Mouse (Mus musculus): Measurements from ENCODE around the gene Ap3b2. TPM values are rescaled to one million over a fixed set of nuclear protein-coding genes. Genes with fewer than 3 reads are reported as not detected.

Gene Ap3b2
- 0.40 and 1.1 TPM in 2 replicates for polyA plus RNA-seq (2014; fragmentation: Nextera tagmentation; extraction: Ambion mirVana)

DNA sequence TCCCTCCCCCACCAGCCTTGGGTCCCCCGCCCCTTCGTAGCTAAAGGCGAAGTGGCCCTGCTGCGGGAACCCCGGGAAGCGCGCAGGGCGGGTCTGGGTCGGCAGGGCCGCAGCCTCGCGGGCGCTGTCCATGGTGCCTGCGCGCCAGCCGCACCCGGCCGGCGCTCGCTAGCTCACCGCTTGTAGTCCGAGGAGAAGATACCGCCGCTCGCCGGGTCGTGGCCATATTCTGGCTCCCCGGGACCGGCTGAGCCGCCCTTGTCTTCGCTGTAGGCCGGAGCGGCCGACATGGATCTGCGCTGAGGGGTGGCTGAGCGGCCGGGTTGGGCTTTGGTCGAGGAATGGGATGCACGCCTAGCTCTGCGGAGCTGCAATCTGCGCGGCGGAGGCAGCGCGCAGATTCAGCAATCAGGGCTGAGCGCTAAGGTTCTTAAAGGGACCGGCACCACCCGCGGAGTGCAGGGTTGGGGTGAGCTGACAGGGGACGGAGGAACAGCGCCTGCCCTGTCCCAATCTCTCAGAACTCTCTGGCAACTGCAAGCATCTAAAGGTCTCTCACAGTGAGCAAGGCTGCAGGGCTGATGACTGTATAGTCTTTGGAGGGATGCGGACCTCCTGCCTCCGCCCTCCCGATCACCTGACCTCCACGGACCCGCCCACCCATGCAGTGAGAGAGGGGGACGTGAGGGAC is at the start of gene Ap3b2:
TSS of gene Ap3b2 (minus strand) at position 595 of the 691 bp plus-strand sequence.
- ATAC-seq (replicated peaks; ENCODE audit: low FRiP score): peak; percentile 29; the same call in 1 of the 2 replicates
- peak within 1 kb of the TSS; percentile 55 for H3K4me3 ChIP-seq (ENCODE audit: low read depth, low read length)
- WGBS: under 1% methylated on average over 57 of the region's 57 CpGs

GRCm38 (mm10) chr7:81542934-81543333 is 49.2 kb upstream of the Ap3b2 start:
- no peak overlapping the region for H3K4me2 ChIP-seq
- H3K27me3 ChIP-seq (replicated peaks; ENCODE audit: control insufficient read depth, insufficient read depth, low read length): no peaks in the 10 kb centered on the region; the same call in 1 of the 2 replicates
- H3K9me3 ChIP-seq (ENCODE audit: control insufficient read depth, low read length): no peaks in the 10 kb centered on the region
- no peaks in the 10 kb centered on the region for H3K36me3 ChIP-seq (ENCODE audit: control insufficient read depth, insufficient read depth, low read length)
- ATAC-seq (replicated peaks; ENCODE audit: low FRiP score) (no peak), DNase-seq (ENCODE audit: low spot score) (no peak)
- H3K4me1 ChIP-seq (replicated peaks; ENCODE audit: control insufficient read depth, insufficient read depth, low read length): no peaks in the 10 kb centered on the region
- H3K27ac ChIP-seq (ENCODE audit: low read depth, low read length): no peak overlapping the region
- no peak overlapping the region for H3K4me3 ChIP-seq (ENCODE audit: low read depth, low read length)
- WGBS: 75% methylated on average over 8 of the region's 8 CpGs
- H3K9ac ChIP-seq (ENCODE audit: low read depth, low read length): no peak overlapping the region

More for the DNA sequence above, at the start of gene Ap3b2:
- H3K9me3 ChIP-seq (ENCODE audit: control insufficient read depth, low read length): no peaks in the 10 kb centered on the region
- H3K27me3 ChIP-seq (replicated peaks; ENCODE audit: control insufficient read depth, insufficient read depth, low read length): peaks cover 34% of the 10 kb centered on the region
- DNase-seq (ENCODE audit: low spot score): peak; percentile 79
- no peak within 1 kb of the TSS for H3K27ac ChIP-seq (ENCODE audit: low read depth, low read length)
- no peaks in the 10 kb centered on the region for H3K4me1 ChIP-seq (replicated peaks; ENCODE audit: control insufficient read depth, insufficient read depth, low read length)
- H3K9ac ChIP-seq (ENCODE audit: low read depth, low read length): no peak within 1 kb of the TSS
- no peaks in the 10 kb centered on the region for H3K36me3 ChIP-seq (ENCODE audit: control insufficient read depth, insufficient read depth, low read length)
- peak within 1 kb of the TSS; percentile 68 for H3K4me2 ChIP-seq

DNA sequence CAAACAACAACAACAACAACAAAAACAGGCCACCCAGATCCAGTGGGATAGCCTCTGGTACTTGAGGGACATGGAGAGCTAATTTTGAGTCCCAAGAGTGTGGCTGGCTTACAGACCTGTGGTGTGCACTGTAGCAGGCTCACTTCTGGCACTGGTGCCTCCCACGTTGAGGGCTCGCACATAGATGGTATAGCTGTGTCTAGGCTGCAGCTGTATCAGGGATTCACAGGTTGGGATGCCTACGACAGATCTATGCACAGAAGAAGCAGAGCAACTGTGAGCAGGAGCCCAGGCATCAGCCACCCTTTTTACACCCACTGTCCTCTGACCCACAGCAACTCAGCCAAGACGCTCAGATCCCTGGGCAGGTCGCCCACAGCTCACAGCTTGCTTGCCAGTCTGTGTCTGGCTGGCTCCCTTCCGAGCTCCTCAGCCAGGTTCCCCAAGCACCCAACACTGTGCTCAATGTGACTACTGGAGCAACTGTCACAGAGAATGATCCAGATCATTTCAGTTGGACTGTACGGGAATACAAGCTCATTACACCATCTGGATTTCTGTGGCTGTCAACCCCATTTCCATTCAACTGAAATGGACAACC is 48.3 kb upstream of the Ap3b2 start:
- ATAC-seq (replicated peaks; ENCODE audit: low FRiP score): no peak
- Histone ChIP-seq H3K4me2 (no peak overlapping the region), H3K27me3 (replicated peaks; ENCODE audit: control insufficient read depth, insufficient read depth, low read length) (no peaks in the 10 kb centered on the region; the same call in 1 of the 2 replicates), H3K27ac (ENCODE audit: low read depth, low read length) (no peak overlapping the region), H3K9me3 (ENCODE audit: control insufficient read depth, low read length) (no peaks in the 10 kb centered on the region), H3K9ac (ENCODE audit: low read depth, low read length) (no peak overlapping the region), H3K36me3 (ENCODE audit: control insufficient read depth, insufficient read depth, low read length) (no peaks in the 10 kb centered on the region), H3K4me1 (replicated peaks; ENCODE audit: control insufficient read depth, insufficient read depth, low read length) (no peaks in the 10 kb centered on the region), H3K4me3 (ENCODE audit: low read depth, low read length) (no peak overlapping the region)
- DNase-seq (ENCODE audit: low spot score): no peak
- 77% methylated on average over 7 of the region's 7 CpGs for WGBS

DNA sequence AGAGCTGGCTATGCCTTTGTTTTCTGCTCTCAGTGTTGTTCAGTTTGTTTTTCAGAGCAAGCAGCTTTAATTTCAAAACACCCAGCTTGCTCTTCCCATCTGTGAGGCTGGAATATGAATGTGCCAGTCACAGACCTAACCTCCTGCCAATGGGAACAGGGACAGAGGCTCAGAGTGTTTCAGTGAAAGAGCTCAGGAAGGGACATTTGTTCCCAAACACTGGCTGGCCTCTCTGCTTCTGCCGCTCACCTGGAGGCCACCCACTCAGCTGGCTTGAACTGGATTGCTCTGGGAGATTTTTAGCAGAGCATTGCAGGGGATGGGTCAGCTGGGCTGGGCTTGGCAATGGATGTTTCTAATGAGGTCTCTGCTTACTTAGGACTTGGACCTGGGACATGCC is 47.3 kb upstream of the Ap3b2 start:
- ATAC-seq (replicated peaks; ENCODE audit: low FRiP score) (no peak), DNase-seq (ENCODE audit: low spot score) (no peak)
- Histone ChIP-seq H3K4me1 (replicated peaks; ENCODE audit: control insufficient read depth, insufficient read depth, low read length) (no peaks in the 10 kb centered on the region), H3K4me3 (ENCODE audit: low read depth, low read length) (no peak overlapping the region), H3K4me2 (no peak overlapping the region), H3K36me3 (ENCODE audit: control insufficient read depth, insufficient read depth, low read length) (no peaks in the 10 kb centered on the region), H3K27me3 (replicated peaks; ENCODE audit: control insufficient read depth, insufficient read depth, low read length) (no peaks in the 10 kb centered on the region; the same call in 1 of the 2 replicates), H3K9ac (ENCODE audit: low read depth, low read length) (no peak overlapping the region), H3K27ac (ENCODE audit: low read depth, low read length) (no peak overlapping the region), H3K9me3 (ENCODE audit: control insufficient read depth, low read length) (no peaks in the 10 kb centered on the region)
- WGBS: 50% methylated on average over 1 of the region's 1 CpGs

- Histone ChIP-seq H3K4me3 (ENCODE audit: low read depth, low read length) (no peak overlapping the region), H3K27me3 (replicated peaks; ENCODE audit: control insufficient read depth, insufficient read depth, low read length) (no peaks in the 10 kb centered on the region; the same call in 1 of the 2 replicates), H3K27ac (ENCODE audit: low read depth, low read length) (no peak overlapping the region), H3K4me2 (no peak overlapping the region), H3K9ac (ENCODE audit: low read depth, low read length) (no peak overlapping the region), H3K36me3 (ENCODE audit: control insufficient read depth, insufficient read depth, low read length) (peaks cover 10% of the 10 kb centered on the region), H3K9me3 (ENCODE audit: control insufficient read depth, low read length) (no peaks in the 10 kb centered on the region), H3K4me1 (replicated peaks; ENCODE audit: control insufficient read depth, insufficient read depth, low read length) (no peaks in the 10 kb centered on the region)
- no peak for ATAC-seq (replicated peaks; ENCODE audit: low FRiP score)
- 51% methylated on average over 2 of the region's 2 CpGs for WGBS
- DNase-seq (ENCODE audit: low spot score): no peak
Observed at GRCm38 (mm10) chr7:81539565-81539964, 45.8 kb upstream of the Ap3b2 start.

GRCm38 (mm10) chr7:81538070-81538675 is 44.4 kb upstream of the Ap3b2 start:
- DNase-seq (ENCODE audit: low spot score): no peak
- Histone ChIP-seq H3K36me3 (ENCODE audit: control insufficient read depth, insufficient read depth, low read length) (peaks cover 23% of the 10 kb centered on the region), H3K27ac (ENCODE audit: low read depth, low read length) (no peak overlapping the region), H3K4me1 (replicated peaks; ENCODE audit: control insufficient read depth, insufficient read depth, low read length) (no peaks in the 10 kb centered on the region), H3K4me2 (no peak overlapping the region), H3K4me3 (ENCODE audit: low read depth, low read length) (no peak overlapping the region), H3K9me3 (ENCODE audit: control insufficient read depth, low read length) (peaks cover 3% of the 10 kb centered on the region; the same call in 1 of the 2 replicates), H3K27me3 (replicated peaks; ENCODE audit: control insufficient read depth, insufficient read depth, low read length) (no peaks in the 10 kb centered on the region; the same call in 1 of the 2 replicates), H3K9ac (ENCODE audit: low read depth, low read length) (no peak overlapping the region)
- WGBS: 72% methylated on average over 2 of the region's 2 CpGs
- no peak for ATAC-seq (replicated peaks; ENCODE audit: low FRiP score)

- Histone ChIP-seq H3K27ac (ENCODE audit: low read depth, low read length) (no peak overlapping the region), H3K4me3 (ENCODE audit: low read depth, low read length) (no peak overlapping the region), H3K9ac (ENCODE audit: low read depth, low read length) (no peak overlapping the region), H3K4me2 (no peak overlapping the region), H3K27me3 (replicated peaks; ENCODE audit: control insufficient read depth, insufficient read depth, low read length) (no peaks in the 10 kb centered on the region), H3K4me1 (replicated peaks; ENCODE audit: control insufficient read depth, insufficient read depth, low read length) (no peaks in the 10 kb centered on the region), H3K36me3 (ENCODE audit: control insufficient read depth, insufficient read depth, low read length) (peaks cover 37% of the 10 kb centered on the region), H3K9me3 (ENCODE audit: control insufficient read depth, low read length) (peaks cover 3% of the 10 kb centered on the region; the same call in 1 of the 2 replicates)
- WGBS: 90% methylated on average over 4 of the region's 4 CpGs
- ATAC-seq (replicated peaks; ENCODE audit: low FRiP score): no peak
- DNase-seq (ENCODE audit: low spot score): no peak
Observed at GRCm38 (mm10) chr7:81536478-81536877, 42.8 kb upstream of the Ap3b2 start.

DNA sequence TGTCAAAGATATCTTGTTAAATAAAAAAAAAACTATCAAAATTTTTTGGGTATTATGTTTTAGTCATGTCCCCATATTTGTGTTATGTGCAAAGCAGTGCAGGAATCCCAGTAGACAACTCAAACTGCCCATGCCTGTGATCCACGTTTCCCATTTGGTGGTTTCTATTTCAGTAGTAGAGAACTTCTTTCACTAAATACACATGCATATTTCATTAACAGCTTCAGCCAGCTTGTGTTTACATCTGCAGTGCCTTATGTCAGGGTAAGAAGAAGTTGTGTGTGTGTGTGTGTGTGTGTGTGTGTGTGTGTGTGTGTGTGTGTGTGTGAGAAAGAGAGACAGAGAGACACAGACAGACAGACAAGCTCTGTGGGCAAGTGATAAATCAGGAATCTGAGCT is 37.7 kb upstream of the Ap3b2 start:
- no peaks in the 10 kb centered on the region for H3K27me3 ChIP-seq (replicated peaks; ENCODE audit: control insufficient read depth, insufficient read depth, low read length)
- H3K4me2 ChIP-seq: no peak overlapping the region
- no peak overlapping the region for H3K9ac ChIP-seq (ENCODE audit: low read depth, low read length)
- ATAC-seq (replicated peaks; ENCODE audit: low FRiP score) (no peak), DNase-seq (ENCODE audit: low spot score) (no peak)
- no peak overlapping the region for H3K4me3 ChIP-seq (ENCODE audit: low read depth, low read length)
- peaks cover 3% of the 10 kb centered on the region; the same call in 1 of the 2 replicates for H3K9me3 ChIP-seq (ENCODE audit: control insufficient read depth, low read length)
- H3K27ac ChIP-seq (ENCODE audit: low read depth, low read length): no peak overlapping the region
- H3K4me1 ChIP-seq (replicated peaks; ENCODE audit: control insufficient read depth, insufficient read depth, low read length): no peaks in the 10 kb centered on the region
- H3K36me3 ChIP-seq (ENCODE audit: control insufficient read depth, insufficient read depth, low read length): peaks cover 48% of the 10 kb centered on the region
- WGBS: 83% methylated on average over 1 of the region's 1 CpGs

All from liver, embryonic 11.5 days (tissue).